Comparison of ENCODE assay signal across 8 mouse cellular contexts in the genomic region with DNA sequence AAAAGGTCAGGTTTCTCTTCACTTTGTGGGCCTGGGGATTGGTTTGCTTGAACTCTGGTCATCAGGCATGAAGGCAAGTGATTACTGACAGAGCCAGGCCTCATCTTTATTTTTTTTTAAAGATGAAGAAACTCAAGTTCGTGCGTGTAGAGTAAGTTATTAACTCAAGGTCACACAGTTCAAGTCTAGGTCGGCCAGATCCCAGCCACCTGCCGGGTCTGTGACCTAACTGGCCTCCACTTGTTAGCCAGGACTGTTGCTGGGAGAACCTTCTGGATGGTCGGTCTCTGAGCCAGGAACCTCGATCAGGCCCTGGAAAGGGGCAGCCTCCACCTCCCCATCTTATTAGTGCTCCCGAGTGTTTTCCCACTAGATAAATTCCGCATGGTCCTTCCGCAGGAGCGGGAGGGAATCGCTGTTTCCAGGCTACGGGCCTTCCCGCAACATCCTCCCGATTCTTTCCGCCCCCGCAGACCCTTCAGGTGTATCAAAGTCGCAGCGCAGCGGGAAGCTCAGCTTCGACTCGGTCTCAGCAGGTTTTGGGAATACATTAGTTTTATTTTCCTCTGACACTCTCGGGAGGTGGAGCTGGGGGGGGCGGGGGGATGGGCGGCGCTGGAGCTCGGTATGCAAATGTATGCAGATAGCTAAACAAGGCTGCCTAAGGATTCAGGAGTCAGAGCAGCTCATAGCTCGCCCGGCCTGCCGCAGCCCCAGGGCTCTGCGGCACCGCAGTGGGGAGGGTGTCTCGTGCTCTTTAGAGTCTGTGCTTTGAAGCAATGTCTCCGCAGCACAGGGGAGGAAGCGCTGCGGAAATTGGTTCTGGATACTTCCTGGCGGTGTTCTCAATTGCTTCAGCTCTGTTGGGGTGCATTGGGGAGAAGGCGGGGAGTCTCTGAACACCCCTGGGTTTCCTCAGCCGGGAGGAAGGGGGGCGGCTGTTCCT. TPM values are rescaled to one million over a fixed set of nuclear protein-coding genes. Genes with fewer than 3 reads are reported as not detected.
A peak's percentile ranks its signal among the peaks of the same experiment; 100 is the strongest.
DNase-seq lines count a peak whose midpoint lies in the region.

No protein-coding gene starts in this region.

- no peak for DNase-seq in heart, embryonic 10.5 days (ENCODE audit: low spot score)
- no peak for DNase-seq in heart, postnatal 4 days
- DNase-seq in cerebellum, adult 8-10 months, result peak; percentile 75
- DNase-seq in frontal cortex, postnatal 14 days (ENCODE audit: low spot score in 2 of 2), result peak; percentile 38 to 59
- DNase-seq in kidney, adult 8-10 months, result peak; percentile 42 to 52
- peak; percentile 53 for DNase-seq in liver
- DNase-seq in naive thymus-derived CD4-positive, alpha-beta T cell, adult 2 months (ENCODE audit: low read depth), result peak; percentile 85
- no peak for DNase-seq in urinary bladder, adult 2 months (ENCODE audit: low spot score)

- peaks cover 82% of the 10 kb centered on the region for H3K27me3 ChIP-seq in heart, embryonic 10.5 days (ENCODE audit: insufficient read depth, poor library complexity, severe bottlenecking)

- 5% methylated on average over 39 of the region's 39 CpGs for WGBS in heart, embryonic 10.5 days

- peaks cover 35% of the 10 kb centered on the region for H3K4me1 ChIP-seq in heart, embryonic 10.5 days

- H3K27ac ChIP-seq in heart, embryonic 10.5 days, result 0 out of 2 replicates have a peak overlapping the region, but pooled peaks have one; percentile 11

- H3K4me3 ChIP-seq in heart, embryonic 10.5 days, result peak overlapping the region; percentile 56

- H3K36me3 ChIP-seq in heart, embryonic 10.5 days, result no peaks in the 10 kb centered on the region

- H3K9me3 ChIP-seq in heart, embryonic 10.5 days, result no peaks in the 10 kb centered on the region

RNA-seq across cellular contexts. Expression of gene Mmp9, which starts 2.2 kb away (rescaled TPM):
- 0.53 and 1.1 TPM in 2 replicates for polyA plus RNA-seq in heart, embryonic 10.5 days (2016; fragmentation: Nextera tagmentation; extraction: Ambion mirVana)
- total RNA-seq in heart, postnatal 4 days (2021), result under 1 TPM; 0.48 to 0.63 TPM
- 13.0 and 13.5 TPM in 2 replicates for polyA plus RNA-seq in urinary bladder, adult 2 months (2012; rRNA removed)

RNA-seq across cellular contexts. Expression of gene Slc12a5, which starts 22.2 kb away (rescaled TPM):
- polyA plus RNA-seq in heart, embryonic 10.5 days (2016; fragmentation: Nextera tagmentation; extraction: Ambion mirVana), result 0.74 and 0.92 TPM in 2 replicates
- total RNA-seq in heart, postnatal 4 days (2021), result 1 to 10 TPM in 1 of 2 experiments, under 1 TPM in 1; 0.90 to 1.1 TPM
- polyA plus RNA-seq in urinary bladder, adult 2 months (2012; rRNA removed), result 1.0 and 1.2 TPM in 2 replicates

RNA-seq across cellular contexts. Expression of gene Zfp335, which starts 26.9 kb away (rescaled TPM):
- polyA plus RNA-seq in heart, embryonic 10.5 days (2016; fragmentation: Nextera tagmentation; extraction: Ambion mirVana), result 12.6 and 13.5 TPM in 2 replicates
- total RNA-seq in heart, postnatal 4 days (2021), result 10 to 100 TPM; 14.7 to 15.8 TPM
- polyA plus RNA-seq in urinary bladder, adult 2 months (2012; rRNA removed), result 15.6 and 16.3 TPM in 2 replicates

RNA-seq across cellular contexts. Expression of gene Pcif1, which starts 59.3 kb away (rescaled TPM):
- polyA plus RNA-seq in heart, embryonic 10.5 days (2016; fragmentation: Nextera tagmentation; extraction: Ambion mirVana), result 57.9 and 61.5 TPM in 2 replicates
- 10 to 100 TPM; 47.0 to 48.2 TPM for total RNA-seq in heart, postnatal 4 days (2021)
- 27.8 and 29.4 TPM in 2 replicates for polyA plus RNA-seq in urinary bladder, adult 2 months (2012; rRNA removed)

Comparison
In these comparisons a context has a peak if more than half of its experiments do, and no peak if none do; other contexts are left out.
1. DNase-seq: peak in cerebellum, adult 8-10 months (single experiment), frontal cortex, postnatal 14 days (2 of 2), kidney, adult 8-10 months (2 of 2), liver (single experiment) and naive thymus-derived CD4-positive, alpha-beta T cell, adult 2 months (single experiment); none in heart, embryonic 10.5 days (single experiment), heart, postnatal 4 days (single experiment) and urinary bladder, adult 2 months (single experiment).